Mouse (Mus musculus) layer of hippocampus, postnatal 25 days (tissue): Measurements from ENCODE around the gene Pabpc4. TPM values are rescaled to one million over a fixed set of nuclear protein-coding genes. Genes with fewer than 3 reads are reported as not detected.
"Not testable (repeated sequence)": the region's sequence is repeated elsewhere in the genome, so short reads cannot be mapped to it uniquely, and the experiment has no call there.

Experiments used
- DNase-seq, 2 experiments: peaks; one replicate each; pipeline ENCODE4 v3.0.0; 2022; ENCODE audit warnings: mixed read lengths in 2 of 2, low spot score in 1 of 2; ENCODE audit errors: extremely low spot score in 1 of 2
- total RNA-seq, 2 experiments: library from RNA; stranded (reverse); gene quantifications; 2 replicates each; pipeline ENCODE4 v1.2.3; 2021

Gene Pabpc4
- total RNA-seq, 2 experiments from 2014 or later, result 46.3 to 46.5 TPM

GRCm38 (mm10) chr4:123296148-123296534, 34.0 kb downstream of the Pabpc4 start:
- DNase-seq, result no peak

- no peak for DNase-seq
Measured at GRCm38 (mm10) chr4:123297195-123297960, 35.2 kb downstream of the Pabpc4 start.

- no peak for DNase-seq
Measured at GRCm38 (mm10) chr4:123298226-123298625, 36.1 kb downstream of the Pabpc4 start.

- DNase-seq, result no peak
Measured at GRCm38 (mm10) chr4:123298980-123299670, 37.0 kb downstream of the Pabpc4 start.

- DNase-seq, result peak in 1 of 2 experiments; percentile 26
Measured at GRCm38 (mm10) chr4:123305789-123306188, 43.6 kb downstream of the Pabpc4 start.

GRCm38 (mm10) chr4:123306999-123307398, 44.8 kb downstream of the Pabpc4 start:
- DNase-seq, result no peak

- no peak for DNase-seq
Measured at GRCm38 (mm10) chr4:123308292-123308691, 46.1 kb downstream of the Pabpc4 start.

GRCm38 (mm10) chr4:123311845-123312244, 49.7 kb downstream of the Pabpc4 start:
- DNase-seq, result no peak

GRCm38 (mm10) chr4:123313010-123313409, 50.9 kb downstream of the Pabpc4 start:
- no peak for DNase-seq

- DNase-seq, result no peak
Measured at GRCm38 (mm10) chr4:123314497-123314896, 52.3 kb downstream of the Pabpc4 start.

- not testable (repeated sequence) for DNase-seq
Measured at GRCm38 (mm10) chr4:123322910-123323309, 60.8 kb downstream of the Pabpc4 start.

GRCm38 (mm10) chr4:123323534-123323933, 61.4 kb downstream of the Pabpc4 start, which contains the start of gene Oxct2a:
Oxct2a (minus strand) TSS chr4:123323634.
- no peak for DNase-seq

- DNase-seq, result no peak
Measured at GRCm38 (mm10) chr4:123326087-123326486, 63.9 kb downstream of the Pabpc4 start.

- no peak for DNase-seq
Measured at GRCm38 (mm10) chr4:123327630-123328029, 65.5 kb downstream of the Pabpc4 start.

- DNase-seq, result no peak
Measured at GRCm38 (mm10) chr4:123328946-123329345, 66.8 kb downstream of the Pabpc4 start.

- DNase-seq, result no peak
Measured at GRCm38 (mm10) chr4:123331326-123331725, 69.2 kb downstream of the Pabpc4 start.

- DNase-seq, result not testable (repeated sequence)
Measured at GRCm38 (mm10) chr4:123331961-123332360, 69.8 kb downstream of the Pabpc4 start.

GRCm38 (mm10) chr4:123333151-123333550, 71.0 kb downstream of the Pabpc4 start:
- DNase-seq, result no peak

GRCm38 (mm10) chr4:123334177-123334576, 72.0 kb downstream of the Pabpc4 start:
- no peak for DNase-seq

- not testable (repeated sequence) for DNase-seq
Measured at GRCm38 (mm10) chr4:123335244-123335643, 73.1 kb downstream of the Pabpc4 start.

GRCm38 (mm10) chr4:123335796-123336585, 73.8 kb downstream of the Pabpc4 start:
- DNase-seq, result no peak
